Mouse (Mus musculus) ES-CJ7 (cell line): ENCODE results near the gene Adgrf3.
"Not testable (repeated sequence)": the region's sequence is repeated elsewhere in the genome, so short reads cannot be mapped to it uniquely, and the experiment has no call there.

ENCODE experiments used
- DNase-seq: peaks from one replicate; pipeline ENCODE4 v3.0.0; 2011; ENCODE audit warnings: low read depth, low spot score

Gene Adgrf3

DNA sequence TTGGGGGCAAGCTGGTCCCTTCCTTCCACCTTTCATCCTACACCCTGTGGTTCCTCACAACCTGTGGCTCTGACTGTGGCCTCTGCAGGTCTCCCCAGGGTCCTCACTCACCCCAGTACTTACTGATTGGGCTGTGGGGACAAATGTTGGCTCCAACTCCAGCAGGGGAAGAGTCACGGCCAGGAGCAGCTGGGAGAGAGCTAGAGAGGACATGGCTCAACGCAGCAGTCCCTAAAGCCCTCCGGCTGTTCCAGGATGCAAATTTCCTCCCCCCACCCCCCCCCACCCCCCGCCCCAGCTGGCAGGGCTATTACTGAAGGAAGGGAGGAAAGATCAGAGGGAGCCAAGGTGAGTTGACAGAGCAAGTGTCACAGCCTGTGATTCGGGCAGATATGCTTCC is at the start of gene Adgrf3:
TSS of gene Adgrf3 (minus strand) at position 230 of the 400 bp plus-strand sequence.
- DNase-seq: no peak

DNA sequence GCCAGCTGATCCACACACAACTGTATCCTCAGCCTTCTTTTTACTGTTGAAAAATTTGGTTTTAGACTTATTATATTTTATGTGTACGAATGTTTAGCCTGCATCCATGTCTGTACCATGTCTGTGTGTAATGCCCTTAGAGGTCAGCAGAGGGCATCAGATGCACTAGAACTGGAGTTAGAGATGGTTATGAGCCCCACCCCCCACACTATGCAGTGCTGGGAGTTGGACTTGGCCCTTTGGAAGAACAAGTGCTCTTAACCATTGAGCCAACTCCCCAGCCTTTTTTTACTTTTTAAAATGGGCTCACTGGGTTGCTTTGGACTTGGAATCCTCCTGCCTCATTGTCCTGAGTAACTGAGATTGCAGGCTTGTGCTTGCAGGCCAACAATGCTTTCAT is 42.1 kb upstream of the Adgrf3 start:
- DNase-seq: peak; percentile 69

DNA sequence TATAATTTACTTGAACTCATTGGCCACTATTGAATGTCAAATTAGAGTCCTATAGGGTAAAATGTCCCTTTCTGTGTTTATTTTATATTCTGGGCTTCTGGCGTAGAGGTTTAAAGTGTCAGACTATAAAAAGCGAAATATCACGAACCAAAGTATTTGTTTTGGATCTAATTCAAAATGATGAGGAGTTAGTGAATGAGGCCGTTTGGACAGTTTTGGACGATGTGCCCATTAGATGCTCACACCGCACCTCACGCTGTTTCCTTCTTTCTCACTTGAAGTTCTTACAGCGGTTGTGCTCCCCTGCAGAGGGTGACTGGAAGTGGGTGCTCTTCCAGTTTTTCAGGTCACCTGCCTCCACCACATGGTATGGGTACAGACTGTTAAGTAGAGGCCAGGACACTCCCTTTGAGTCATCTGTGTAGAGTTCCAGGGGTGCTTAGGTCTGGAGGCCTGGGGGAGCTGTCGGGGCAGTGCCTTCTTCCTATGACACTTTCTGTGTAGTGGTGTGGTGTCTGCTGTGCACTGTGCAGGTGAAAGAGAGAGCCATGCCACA is 40.4 kb upstream of the Adgrf3 start:
- no peak for DNase-seq

DNA sequence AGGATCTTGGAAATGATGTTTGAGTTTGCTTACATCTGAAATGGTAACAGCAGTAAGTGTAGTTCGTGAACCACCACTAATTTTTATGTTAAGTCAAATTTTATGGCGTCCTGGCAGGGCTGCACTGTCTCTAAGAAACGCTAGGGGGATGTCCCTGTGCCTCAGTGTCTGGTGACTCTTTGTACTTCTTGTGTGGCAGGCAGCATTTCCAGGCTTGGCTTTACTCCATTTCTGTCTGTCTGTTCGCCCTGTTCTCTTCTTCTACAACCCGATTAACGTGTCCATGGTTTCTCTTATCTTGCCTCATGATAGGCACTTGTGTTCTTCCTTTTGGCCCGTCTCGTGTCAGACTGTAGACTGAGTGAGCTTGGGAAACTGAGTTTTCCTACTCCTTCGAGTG is 38.2 kb upstream of the Adgrf3 start:
- DNase-seq: peak; percentile 57

DNA sequence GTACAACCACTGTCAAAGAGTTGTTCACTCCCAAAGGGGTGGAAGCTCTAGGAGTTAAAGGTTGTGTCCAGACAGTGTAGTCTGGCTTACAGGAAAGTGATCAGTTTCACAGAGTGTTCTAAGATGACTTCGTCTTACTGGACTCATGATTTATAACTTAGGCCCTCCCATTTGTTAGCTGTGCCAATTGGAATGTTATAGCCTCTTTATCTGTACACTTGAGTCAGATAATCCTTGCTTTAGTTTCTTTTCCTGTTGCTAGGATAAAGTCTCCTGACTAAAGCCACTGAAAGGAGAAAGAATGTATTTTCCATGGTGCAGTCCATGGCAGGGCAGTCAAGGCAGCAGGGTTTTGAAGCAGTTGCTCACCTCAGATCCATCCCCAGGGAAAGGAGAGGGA is 36.9 kb upstream of the Adgrf3 start:
- DNase-seq: no peak

DNA sequence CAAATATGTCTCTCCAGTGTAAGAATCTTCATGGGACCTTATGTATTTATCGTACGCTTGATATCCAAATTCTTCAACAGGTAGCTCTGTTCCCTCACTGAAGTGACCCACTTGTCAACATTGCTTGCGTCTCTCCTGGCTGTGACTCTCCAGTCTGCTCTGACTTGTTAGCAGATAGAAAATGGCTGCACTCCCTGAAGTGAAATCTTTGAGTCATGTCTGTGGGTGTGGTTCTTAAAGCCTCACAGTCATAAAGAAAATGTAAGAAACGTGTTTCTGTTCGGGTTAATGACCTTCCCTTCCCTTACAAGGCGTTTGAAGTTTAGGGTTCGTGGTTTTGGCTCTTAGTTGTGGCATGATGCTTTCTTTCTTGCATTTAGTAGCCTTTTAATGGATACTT is 35.0 kb upstream of the Adgrf3 start:
- DNase-seq: no peak

DNA sequence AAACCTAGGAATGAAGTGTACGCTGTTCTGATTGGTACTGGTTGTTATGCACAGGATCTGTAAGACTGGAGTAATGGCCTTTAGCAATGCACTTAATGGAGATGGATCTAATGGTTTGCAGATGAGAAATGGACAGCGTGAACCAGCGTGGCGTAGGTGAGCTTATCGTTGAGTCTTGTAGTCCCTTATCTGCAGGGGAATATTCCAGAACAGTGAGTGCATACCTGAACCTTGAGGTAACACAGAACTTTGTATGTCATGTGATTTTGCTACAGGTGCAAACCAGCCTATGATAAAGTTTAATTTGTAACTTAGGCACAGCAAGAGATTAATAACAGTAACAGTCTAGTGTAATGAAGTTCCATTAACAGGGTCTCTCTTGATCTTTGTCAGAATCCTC is 33.0 kb upstream of the Adgrf3 start:
- DNase-seq: no peak

DNA sequence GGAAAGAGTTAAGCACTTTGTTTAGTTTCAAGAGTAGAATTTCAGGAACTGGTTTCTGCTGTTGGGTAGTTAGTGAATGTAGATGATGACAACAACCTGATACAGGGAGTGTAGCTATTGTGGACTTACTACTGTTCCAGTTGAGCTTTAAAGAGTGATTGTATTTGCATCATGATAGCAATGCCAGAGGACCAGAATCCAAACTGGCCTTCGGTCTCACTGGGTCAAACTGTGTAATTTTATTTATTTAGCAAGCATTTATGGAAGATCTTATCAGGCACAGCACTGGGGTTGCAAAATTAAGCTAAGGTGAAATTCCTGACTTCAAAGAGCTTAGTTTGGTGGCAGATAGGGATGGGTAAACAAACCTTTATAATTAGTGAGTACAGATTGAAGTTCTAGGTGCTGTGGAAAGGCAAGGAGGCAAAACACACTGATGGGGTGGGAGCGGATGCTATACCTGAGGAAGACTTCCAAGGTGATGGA is 30.2 kb upstream of the Adgrf3 start:
- DNase-seq: no peak

DNA sequence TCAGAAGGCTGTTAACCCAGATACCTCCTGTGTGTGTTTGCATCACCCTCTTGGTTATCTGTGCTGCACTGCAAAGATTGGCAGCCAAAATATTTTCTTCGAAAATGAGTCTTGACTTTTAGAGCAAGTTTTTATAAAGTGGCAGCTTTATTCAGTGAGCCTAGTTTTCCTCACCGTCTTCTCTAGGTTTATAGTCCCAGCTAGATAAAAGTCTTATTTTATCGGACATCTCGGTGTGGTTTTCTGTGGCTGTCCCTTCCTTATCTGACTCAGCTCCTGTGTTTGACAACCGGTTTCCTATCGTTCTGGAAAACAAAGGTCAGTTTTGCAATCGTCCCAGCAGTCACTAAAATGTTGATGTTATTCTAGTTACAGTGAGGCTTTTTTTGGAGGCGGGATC is 28.5 kb upstream of the Adgrf3 start:
- DNase-seq: no peak

DNA sequence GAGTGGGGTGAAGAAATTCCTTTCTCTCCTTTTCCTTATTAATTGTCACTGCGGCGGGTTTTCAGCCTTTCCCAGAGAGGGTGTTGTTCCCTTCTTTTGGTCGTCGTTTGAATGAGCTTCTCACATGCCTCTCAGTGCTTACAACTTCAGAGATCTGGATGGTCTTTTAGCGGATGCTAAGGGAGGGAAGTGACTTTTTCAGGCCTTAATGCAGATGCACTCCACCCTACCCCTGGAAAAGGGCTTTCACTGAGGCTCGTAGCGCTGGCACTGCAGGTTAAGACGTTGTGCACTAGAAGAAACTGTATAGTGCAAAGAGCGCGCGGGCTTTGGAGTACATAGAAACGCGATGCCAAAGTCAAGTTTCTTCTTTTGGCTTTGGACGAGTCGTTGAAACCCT is 27.5 kb upstream of the Adgrf3 start:
- DNase-seq: peak; percentile 37

DNA sequence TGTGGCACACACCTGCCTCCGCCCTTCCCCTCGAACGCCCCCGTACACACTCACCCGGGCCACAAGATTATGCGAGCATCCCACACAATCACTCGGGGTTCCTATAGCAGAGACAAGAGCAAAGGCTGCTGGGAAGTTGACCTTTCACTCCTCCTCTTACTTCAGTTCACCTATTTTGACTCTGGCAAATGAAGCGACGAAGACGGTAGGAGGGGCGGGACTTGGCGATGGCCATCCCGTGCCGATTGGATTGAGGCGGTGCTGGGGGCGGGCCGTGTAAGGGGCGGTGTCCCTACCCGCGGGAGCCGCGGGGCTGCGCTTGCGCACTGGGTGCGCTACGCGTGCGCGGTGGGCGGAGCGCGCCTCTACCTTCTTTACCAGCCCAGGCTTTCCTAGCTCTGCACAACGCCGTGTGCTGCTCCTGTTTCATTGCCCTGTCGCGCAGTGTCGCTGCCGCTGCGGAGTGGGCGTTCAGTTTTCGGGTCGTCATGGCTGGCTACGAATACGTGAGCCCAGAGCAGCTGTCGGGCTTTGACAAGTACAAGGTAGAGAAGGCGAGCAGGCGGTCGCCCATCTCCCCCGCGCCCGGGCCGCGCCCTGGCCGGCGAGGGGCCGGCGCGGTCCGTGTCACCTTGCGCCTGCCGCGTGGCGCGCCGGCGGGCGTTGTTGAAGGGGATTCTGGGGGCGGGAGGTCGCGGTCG is 26.9 kb upstream of the Adgrf3 start, which contains the start of gene Selenoi:
TSS of gene Selenoi (plus strand) at position 311 of the 701 bp plus-strand sequence.
- DNase-seq: peak; percentile 98

DNA sequence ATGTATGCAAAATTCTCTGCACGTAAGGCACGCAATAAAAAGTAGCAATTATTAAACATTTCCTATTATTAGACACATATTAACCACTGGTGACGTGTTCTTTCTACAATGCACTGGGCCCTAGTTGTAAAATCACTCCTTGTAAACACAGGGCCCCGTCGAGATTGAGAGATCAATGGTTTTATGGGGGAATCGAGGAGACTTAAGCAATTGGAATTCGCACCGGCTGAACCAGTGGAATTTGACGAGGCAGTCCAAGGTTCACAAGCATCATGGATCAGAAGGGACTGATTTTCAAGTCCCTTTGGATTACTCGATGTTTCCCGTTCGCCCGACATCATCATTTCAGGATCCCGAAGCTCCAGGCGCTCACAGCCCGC is 26.4 kb upstream of the Adgrf3 start:
- no peak for DNase-seq

DNA sequence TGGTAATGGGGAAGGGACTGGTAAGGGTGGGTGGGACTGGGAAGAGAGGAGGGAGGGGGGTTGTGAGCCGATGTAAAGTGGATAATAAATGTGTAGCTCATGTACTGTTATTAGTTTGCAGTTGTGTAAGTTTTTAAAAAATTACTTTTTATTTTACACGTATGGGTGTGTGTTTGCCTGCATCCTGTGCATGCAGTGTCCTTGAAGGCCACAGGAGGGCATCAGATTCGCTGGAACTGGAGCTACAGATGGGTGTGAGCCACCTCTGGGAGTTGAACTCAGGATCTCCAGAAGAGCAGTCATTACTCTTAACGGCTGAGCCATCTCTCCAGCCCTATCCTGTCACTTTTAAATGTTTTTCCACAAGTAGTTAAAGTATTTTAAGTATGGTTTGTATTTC is 25.4 kb upstream of the Adgrf3 start:
- DNase-seq: no peak

DNA sequence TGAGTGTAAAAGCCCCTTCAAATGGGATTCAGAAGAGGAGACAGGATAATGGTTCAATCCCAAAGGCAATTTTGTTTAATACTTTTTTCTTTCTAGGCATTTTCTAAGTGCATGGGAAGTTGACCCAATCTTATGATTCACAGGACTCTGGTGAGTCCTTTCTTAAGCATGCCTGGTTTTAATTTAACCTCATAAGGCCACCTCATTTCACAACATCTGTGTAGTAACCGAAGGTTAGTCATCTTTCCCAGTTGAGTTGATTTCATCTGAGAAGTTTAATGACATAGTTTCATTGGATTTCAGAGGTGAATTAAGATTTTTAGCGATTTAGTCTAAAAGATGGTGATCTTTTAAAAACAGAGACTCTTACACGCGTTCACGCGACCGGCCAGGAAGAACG is 17.2 kb upstream of the Adgrf3 start:
- DNase-seq: no peak

DNA sequence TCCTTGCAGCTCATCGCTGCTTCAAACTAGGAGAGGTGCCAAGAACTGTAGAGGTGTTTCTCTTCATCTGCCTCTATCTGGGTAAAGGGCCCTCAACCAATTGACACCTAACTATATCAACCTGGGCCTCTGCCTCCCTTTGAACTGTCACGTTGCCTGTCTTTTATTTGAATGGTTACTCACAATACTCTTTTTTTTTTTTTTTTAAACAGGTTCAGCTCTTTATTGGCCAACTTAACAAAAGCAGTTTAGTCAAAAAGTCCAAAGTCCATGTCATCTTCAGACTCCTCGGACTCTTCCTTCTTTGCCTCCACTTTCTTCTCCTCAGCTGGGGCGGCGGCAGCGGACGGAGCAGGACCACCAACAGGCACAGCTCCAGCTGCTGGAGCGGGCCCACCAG is 15.1 kb upstream of the Adgrf3 start:
- no peak for DNase-seq

DNA sequence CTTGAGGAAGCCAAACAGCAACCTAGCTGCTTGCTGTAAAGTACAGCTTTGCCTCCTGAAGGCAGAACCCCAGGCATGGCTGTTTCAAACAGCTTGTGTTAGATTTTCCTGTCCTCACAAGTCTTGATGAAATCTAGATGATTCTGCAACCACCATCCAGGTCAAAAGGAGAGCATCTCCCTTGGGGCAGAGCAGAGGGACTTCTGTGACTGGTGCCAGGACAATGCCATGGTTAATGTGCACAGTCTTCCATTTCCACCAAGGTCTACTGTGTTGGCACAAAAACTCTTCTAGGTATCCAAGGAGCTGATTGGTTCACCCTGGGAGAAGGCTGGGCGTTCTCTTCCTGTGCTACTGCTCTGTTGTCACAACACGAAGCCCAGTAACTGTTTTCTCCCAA is 14.2 kb upstream of the Adgrf3 start:
- no peak for DNase-seq

DNA sequence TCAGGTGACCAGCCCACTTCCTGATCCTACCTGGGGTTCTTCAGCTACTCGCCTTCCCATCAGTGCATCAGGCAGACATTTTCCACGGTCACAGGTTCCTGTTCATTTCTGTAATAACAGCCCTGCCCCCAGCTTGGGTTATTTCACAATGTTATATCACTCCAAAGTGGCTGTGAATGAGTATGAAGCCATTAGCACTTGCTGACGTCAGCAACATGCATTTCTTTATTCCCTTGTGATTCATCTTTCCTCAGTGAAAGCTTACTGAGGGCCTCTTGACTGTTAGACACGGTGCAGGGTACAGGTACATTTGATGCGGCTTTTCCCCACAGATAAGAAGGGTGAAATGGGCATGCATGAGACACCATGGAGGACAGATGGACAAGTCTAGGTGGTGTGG is 10.4 kb upstream of the Adgrf3 start:
- no peak for DNase-seq

DNA sequence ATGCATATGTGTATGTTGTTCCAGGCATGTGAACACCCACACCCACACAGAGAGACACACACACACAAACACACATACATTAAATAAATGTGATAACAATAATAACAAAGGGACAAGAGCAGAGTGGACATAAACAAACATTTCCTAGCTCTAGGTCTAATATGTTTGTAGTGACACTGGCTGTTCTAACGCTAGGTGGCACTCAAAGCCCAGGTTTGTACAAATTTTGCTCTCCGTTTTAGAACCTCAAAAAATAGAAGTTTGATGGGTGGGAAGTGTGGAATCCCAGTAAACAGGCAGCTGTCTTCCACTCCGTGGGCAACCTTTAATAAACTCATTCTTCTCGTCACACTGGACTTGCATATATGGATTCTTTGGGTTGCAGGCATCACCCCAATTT is 9.4 kb upstream of the Adgrf3 start:
- peak; percentile 36 for DNase-seq

DNA sequence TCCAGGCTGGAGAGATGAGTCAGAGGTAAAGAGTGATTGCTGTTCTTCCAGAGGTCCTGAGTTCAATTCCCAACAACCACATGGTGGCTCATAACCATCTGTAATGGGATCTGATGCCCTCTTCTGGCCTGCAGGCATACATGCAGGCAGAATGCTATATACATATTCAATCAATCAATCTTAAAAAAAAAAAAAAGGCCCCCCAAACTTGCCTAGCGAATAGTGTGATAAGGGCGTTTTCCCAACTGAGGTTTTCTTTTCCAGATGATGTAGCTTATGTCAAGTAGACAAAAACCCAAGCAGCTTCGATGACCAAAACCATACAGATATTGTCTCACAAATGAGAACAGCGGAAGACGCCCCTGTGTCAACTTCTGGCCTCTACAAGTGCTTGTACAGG is 5.2 kb upstream of the Adgrf3 start:
- DNase-seq: not testable (repeated sequence)

DNA sequence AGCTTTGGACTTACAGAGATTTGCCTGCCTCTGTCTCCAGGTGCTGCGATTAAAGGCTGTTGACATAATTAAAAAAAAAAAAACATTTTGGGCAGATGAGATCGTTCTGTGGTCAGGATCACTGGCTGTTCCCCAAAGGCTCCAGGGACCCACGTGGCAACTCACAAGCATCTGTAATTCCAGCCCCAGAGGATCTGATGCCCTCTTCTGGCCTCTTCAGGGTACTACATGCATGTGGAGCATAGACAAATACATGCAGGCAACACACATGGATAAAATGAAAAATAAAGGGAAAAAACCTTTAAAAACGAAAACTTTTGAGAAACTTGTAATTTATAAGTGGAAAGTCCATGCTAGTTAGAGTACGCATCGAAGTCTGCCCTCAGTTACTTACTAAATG is 1.8 kb upstream of the Adgrf3 start:
- DNase-seq: peak; percentile 84

DNA sequence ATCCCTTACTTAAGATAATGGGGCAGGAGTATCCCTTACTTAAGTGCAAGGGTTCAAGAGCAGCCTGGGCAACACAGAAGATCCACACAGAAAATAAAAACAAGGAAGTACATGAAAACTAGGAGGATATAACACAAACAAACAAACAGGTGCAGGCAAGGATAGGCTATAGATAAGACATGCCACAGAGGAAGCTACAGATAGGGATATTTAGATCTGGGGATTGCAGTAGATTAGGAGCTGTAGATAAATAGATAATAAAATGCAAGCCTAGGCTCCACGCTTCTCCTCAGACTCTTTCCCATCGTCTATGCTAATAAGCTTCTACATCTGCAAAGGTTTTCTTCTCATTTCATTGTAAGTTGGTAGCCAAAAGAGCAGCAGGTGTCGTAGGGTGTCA is 488 bp downstream of the Adgrf3 start:
- DNase-seq: no peak

DNA sequence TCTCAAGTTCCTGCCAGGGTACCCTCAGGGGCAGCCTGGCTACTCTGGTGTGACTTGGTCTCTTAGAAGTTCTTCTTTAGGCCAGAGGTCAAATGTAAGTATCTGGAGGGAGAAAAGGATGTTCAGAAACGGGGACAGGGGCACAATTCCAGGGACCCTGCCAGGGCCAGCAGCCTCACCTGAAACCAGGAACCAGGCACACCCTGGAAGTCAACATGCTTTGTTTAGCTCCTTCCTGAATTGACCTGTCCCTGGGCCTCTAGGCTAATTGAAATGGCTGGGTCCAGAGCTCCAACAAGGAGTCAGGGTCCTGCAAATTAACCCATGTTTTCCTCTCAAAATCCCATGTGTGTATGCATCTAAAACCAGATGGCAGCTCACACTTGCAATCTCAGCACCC is 1.1 kb downstream of the Adgrf3 start:
- no peak for DNase-seq

DNA sequence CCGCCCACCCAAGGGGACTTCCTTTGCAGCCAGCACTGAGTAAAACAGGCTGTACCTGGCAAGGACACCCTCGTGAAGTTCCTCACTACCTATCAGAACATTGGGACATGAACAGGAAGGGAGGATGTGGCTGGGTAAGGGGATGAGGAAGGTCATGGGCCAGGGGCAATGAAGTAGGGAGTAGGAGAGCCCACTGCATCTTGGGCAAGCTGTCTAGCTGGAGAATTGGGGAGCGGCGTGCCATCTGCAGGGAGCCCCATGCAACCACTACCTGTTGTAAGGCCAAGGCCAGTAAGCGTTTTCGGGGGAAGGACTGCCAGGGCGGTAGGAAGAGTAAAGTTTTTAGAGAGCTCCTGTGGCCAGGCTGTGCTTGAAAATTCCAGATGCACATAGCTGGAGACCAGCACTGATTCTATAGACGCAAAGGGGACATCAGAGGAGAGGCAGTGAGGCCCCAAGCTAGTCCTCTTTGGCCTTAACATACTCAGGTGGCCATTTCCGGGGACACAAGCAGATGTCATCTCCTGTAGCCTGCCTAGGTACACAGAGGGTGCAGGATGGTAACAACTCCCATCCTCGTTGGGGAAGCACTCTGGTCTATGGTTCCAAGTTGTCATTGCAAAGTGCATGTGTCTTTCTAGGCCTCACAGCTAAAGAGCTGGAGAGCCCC is 2.2 kb downstream of the Adgrf3 start:
- DNase-seq: no peak
